Mouse (Mus musculus): Measurements from ENCODE around the gene Ebpl. TPM values are rescaled to one million over a fixed set of nuclear protein-coding genes. Genes with fewer than 3 reads are reported as not detected.

Gene Ebpl
- total and polyA plus RNA-seq, 3 experiments = 1.0 to 14.3 (median 3.4) TPM

DNA sequence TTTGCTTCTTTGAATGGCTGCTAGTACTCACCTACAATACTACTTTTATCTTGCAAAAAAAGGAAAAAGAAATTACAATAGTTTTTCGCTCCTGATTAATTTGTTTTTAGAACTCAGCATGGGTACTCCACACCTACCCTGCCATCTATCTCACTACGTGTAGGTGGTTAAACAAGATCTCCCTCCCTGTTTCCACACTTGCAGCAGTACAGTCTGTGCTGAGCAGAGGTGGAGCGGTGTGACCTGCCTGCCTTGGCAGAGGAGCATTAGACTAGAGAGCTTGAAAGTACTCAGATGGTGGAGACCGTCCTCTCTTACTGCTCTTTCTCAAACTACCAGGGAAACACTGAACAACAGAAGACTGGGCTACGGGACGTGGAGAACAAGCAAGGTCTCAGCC lies 34.5 kb upstream of the Ebpl start:
- H3K4me1 ChIP-seq (ENCODE audit: control insufficient read depth in 1 of 2, insufficient read depth in 2 of 2, low read length in 2 of 2) = peaks cover 0 to 7% of the 10 kb centered on the region in 2 experiments; a peak in 2 of 4 replicates
- no peak for DNase-seq (ENCODE audit: low read depth, low spot score)
- TF ChIP-seq KAT2A (conservative IDR thresholded peaks at IDR 0.05; ENCODE audit: low read depth, low read length) (no peak), EP300 (IDR thresholded peaks at IDR 0.05; ENCODE audit: low read depth in 1 of 2, low read length in 2 of 2) (no peak), MXI1 (IDR thresholded peaks at IDR 0.05; ENCODE audit: low read depth, low read length) (no peak), ETS1 (IDR thresholded peaks at IDR 0.05; ENCODE audit: low read depth, low read length) (no peak), ZC3H11A (IDR thresholded peaks at IDR 0.05; ENCODE audit: low read depth, low read length) (no peak), MYC (IDR thresholded peaks at IDR 0.05; ENCODE audit: low read depth, low read length) (no peak), ZNF384 (IDR thresholded peaks at IDR 0.05; ENCODE audit: low read depth, low read length) (no peak), POLR2A (IDR thresholded peaks at IDR 0.05; ENCODE audit: control insufficient read depth in 1 of 2, insufficient read depth in 1 of 2, low read depth in 1 of 2, low read length in 2 of 2, poor library complexity in 1 of 2) (no peak)
- 0 out of 2 replicates have a peak, but pooled peaks cover 1% of the 10 kb centered on the region for H3K79me2 ChIP-seq (ENCODE audit: control insufficient read depth, insufficient read depth, low read length, poor library complexity)
- H3K36me3 ChIP-seq (ENCODE audit: control insufficient read depth in 1 of 2, insufficient read depth in 2 of 2, low read length in 2 of 2) = peaks cover 2 to 12% of the 10 kb centered on the region in 2 experiments
- H3K4me3 ChIP-seq (ENCODE audit: control insufficient read depth in 1 of 2, insufficient read depth in 1 of 2, low read depth in 2 of 2, low read length in 2 of 2) = no peak overlapping the region
- no peak overlapping the region for H3K9ac ChIP-seq (ENCODE audit: control insufficient read depth, low read depth, low read length, poor library complexity, severe bottlenecking)
- no peaks in the 10 kb centered on the region for H3K9me3 ChIP-seq (replicated peaks; ENCODE audit: insufficient read depth, low read length)
- no peak overlapping the region for H3K27ac ChIP-seq (ENCODE audit: control insufficient read depth, low read depth, low read length)
- no peaks in the 10 kb centered on the region for H3K27me3 ChIP-seq (ENCODE audit: control insufficient read depth in 1 of 2, insufficient read depth in 2 of 2, low read length in 2 of 2)

DNA sequence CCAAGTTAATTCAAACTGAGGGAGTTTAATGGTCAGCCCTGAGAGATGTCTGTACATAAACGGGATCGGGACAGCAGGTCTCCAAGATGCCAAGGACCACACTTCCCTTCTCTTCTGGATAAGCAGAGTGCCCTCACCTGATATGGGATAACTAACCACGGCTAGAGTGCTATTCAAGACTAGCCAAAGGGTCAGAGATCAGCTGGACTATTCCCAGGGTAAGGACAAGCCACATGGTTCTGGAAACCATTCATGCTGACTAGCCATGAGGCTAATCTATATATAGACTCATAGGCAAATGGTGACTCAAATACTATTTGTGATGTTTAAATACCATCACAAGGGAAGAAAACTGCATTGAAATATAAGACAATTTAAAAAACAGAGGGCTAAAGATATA lies 30.3 kb upstream of the Ebpl start:
- no peak for DNase-seq (ENCODE audit: low read depth, low spot score)
- H3K9ac ChIP-seq (ENCODE audit: control insufficient read depth, low read depth, low read length, poor library complexity, severe bottlenecking) = no peak overlapping the region
- peaks cover 0 to 7% of the 10 kb centered on the region in 2 experiments; a peak in 2 of 4 replicates for H3K4me1 ChIP-seq (ENCODE audit: control insufficient read depth in 1 of 2, insufficient read depth in 2 of 2, low read length in 2 of 2)
- no peak for TF ChIP-seq MYC (IDR thresholded peaks at IDR 0.05; ENCODE audit: low read depth, low read length)
- no peak for TF ChIP-seq HCFC1 (IDR thresholded peaks at IDR 0.05; ENCODE audit: low read depth, low read length)
- TF ChIP-seq POLR2AphosphoS2 (IDR thresholded peaks at IDR 0.05; ENCODE audit: low read length) = no peak
- TF ChIP-seq ZMIZ1 (IDR thresholded peaks at IDR 0.05; ENCODE audit: low read depth, low read length) = no peak
- TF ChIP-seq ZNF384 (IDR thresholded peaks at IDR 0.05; ENCODE audit: low read depth, low read length) = no peak
- no peak for TF ChIP-seq EP300 (IDR thresholded peaks at IDR 0.05; ENCODE audit: low read depth in 1 of 2, low read length in 2 of 2)
- no peak for TF ChIP-seq MYB (IDR thresholded peaks at IDR 0.05; ENCODE audit: low read depth, low read length)
- TF ChIP-seq ELF1 (IDR thresholded peaks at IDR 0.05; ENCODE audit: low read depth, low read length) = no peak
- TF ChIP-seq MAZ (IDR thresholded peaks at IDR 0.05; ENCODE audit: low read depth, low read length) = no peak
- no peak for TF ChIP-seq KAT2A (conservative IDR thresholded peaks at IDR 0.05; ENCODE audit: low read depth, low read length)
- no peak for TF ChIP-seq POLR2AphosphoS5 (IDR thresholded peaks at IDR 0.05; ENCODE audit: borderline replicate concordance, low read depth, low read length)
- no peak for TF ChIP-seq BHLHE40 (IDR thresholded peaks at IDR 0.05; ENCODE audit: borderline replicate concordance, low read depth, low read length)
- no peak for TF ChIP-seq MAFK (IDR thresholded peaks at IDR 0.05; ENCODE audit: borderline replicate concordance, low read depth, low read length)
- no peak for TF ChIP-seq ZC3H11A (IDR thresholded peaks at IDR 0.05; ENCODE audit: low read depth, low read length)
- TF ChIP-seq NRF1 (IDR thresholded peaks at IDR 0.05; ENCODE audit: insufficient read depth, low read depth, low read length, poor library complexity, severe bottlenecking) = no peak
- no peak for TF ChIP-seq RCOR1 (IDR thresholded peaks at IDR 0.05; ENCODE audit: low read depth, low read length)
- no peak for TF ChIP-seq CHD2 (IDR thresholded peaks at IDR 0.05; ENCODE audit: low read length)
- no peak overlapping the region for H3K4me3 ChIP-seq (ENCODE audit: control insufficient read depth in 1 of 2, insufficient read depth in 1 of 2, low read depth in 2 of 2, low read length in 2 of 2)
- 0 out of 2 replicates have a peak, but pooled peaks cover 1% of the 10 kb centered on the region for H3K79me2 ChIP-seq (ENCODE audit: control insufficient read depth, insufficient read depth, low read length, poor library complexity)
- H3K27ac ChIP-seq (ENCODE audit: control insufficient read depth, low read depth, low read length) = no peak overlapping the region
- no peaks in the 10 kb centered on the region for H3K27me3 ChIP-seq (ENCODE audit: control insufficient read depth in 1 of 2, insufficient read depth in 2 of 2, low read length in 2 of 2)
- H3K9me3 ChIP-seq (replicated peaks; ENCODE audit: insufficient read depth, low read length) = no peaks in the 10 kb centered on the region
- H3K36me3 ChIP-seq (ENCODE audit: control insufficient read depth in 1 of 2, insufficient read depth in 2 of 2, low read length in 2 of 2) = peaks cover 2 to 17% of the 10 kb centered on the region in 2 experiments

Data from MEL (cell line).